Mouse (Mus musculus): ENCODE data around the gene Bcl9.

DNA sequence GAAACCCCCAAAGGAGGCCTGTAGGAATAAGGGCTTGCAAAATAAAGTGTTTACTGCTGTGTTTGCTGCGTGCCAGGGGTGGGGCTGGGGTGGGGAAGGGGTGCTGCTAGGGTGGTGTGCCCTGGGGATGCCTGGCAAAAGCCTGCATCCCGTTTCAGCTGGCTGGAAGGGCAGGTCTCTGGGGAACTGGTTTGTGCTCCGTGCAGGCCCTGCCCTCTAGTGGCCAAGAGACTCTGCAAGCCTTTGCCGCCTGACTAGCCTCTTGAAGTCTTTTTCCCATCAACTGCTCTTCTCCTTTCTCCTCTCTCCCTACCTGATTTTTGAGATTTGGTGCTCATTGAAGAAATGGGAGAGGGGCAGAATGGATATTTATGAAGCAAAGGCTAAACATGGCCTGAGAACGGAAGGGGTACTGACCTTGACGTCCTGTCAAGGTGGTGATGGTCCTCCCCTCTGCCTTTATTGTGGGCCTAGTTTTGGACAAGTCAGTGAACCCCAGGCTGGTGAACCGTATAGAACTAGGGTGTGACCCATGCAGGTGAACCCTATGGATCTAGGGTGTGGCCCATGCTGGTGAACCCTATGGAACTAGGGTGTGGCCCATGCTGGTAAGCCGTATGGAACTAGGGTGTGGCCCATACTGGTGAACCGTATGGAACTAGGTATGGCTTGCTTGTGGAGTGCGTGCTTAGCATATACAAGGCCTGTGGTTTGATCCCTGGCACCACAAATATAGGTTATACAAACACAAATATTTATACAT is 112.4 kb downstream of the Bcl9 start:
- TF ChIP-seq CTCF (IDR thresholded peaks at IDR 0.05; ENCODE audit: insufficient read depth, low read length) (peak; percentile 95), POLR2A (IDR thresholded peaks at IDR 0.05; ENCODE audit: borderline replicate concordance, extremely low read depth, low read depth, low read length) (no peak)
